Mouse (Mus musculus): ENCODE measurements around the gene Olfr822. TPM values are rescaled to one million over a fixed set of nuclear protein-coding genes. Genes with fewer than 3 reads are reported as not detected.
"Not testable (repeated sequence)": the region's sequence is repeated elsewhere in the genome, so short reads cannot be mapped to it uniquely, and the experiment has no call there.

Gene Olfr822
- not detected in 2 replicates for polyA plus RNA-seq (2014; fragmentation: Nextera tagmentation; extraction: Ambion mirVana)

DNA sequence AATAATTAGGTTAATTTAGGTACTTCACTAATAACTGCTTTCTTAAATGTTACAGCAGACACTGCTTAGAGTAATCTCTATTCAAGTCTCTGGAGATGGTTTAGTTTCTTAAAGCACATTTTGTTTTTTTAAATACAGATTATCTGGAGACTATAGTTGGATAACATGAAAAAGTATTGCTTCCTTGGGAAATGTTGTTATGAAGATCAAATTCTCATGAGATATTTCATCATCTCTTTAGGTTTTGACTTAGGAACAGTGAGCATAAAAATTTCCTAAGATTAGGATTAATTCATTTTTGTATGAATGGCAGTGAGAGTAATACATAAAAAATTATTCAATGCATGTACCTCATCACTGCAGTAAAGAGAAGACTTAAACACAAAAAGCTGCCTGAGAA lies at the start of gene Olfr822:
Olfr822 (plus strand) TSS at position 301 of the 400 bp plus-strand sequence.
- Histone ChIP-seq H3K9me3 (ENCODE audit: control insufficient read depth, low read length) (no peaks in the 10 kb centered on the region), H3K4me2 (ENCODE audit: low read length) (no peak within 1 kb of the TSS), H3K4me1 (ENCODE audit: control insufficient read depth, insufficient read depth, low read length) (no peaks in the 10 kb centered on the region), H3K36me3 (ENCODE audit: control insufficient read depth, insufficient read depth, low read length) (no peaks in the 10 kb centered on the region), H3K27ac (replicated peaks; ENCODE audit: low read depth, low read length) (no peak within 1 kb of the TSS), H3K27me3 (ENCODE audit: control insufficient read depth, insufficient read depth, low read length) (no peaks in the 10 kb centered on the region), H3K4me3 (replicated peaks; ENCODE audit: low read depth, low read length) (no peak within 1 kb of the TSS), H3K9ac (replicated peaks; ENCODE audit: low read length) (no peak within 1 kb of the TSS)
- ATAC-seq (ENCODE audit: low FRiP score, low TSS enrichment) (no peak), DNase-seq (no peak)

DNA sequence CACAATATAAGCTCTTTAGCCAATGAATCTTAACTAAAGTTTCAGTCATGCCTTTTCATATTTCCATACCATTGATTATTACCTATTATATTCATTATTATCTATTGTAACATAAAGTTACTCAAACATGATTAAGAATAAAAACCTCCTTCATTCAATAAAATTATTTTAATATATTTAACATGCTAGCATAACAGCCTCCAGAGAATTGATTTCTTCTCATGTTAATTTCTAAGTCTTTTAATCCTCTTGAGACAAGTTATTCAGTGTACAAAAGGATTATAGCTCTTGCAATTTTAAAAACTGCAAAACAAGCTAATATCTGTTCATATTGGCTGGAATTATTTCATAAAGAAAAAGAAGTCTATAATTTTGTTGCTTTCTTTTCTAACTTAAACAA lies 41.0 kb upstream of the Olfr822 start, which contains the start of gene Olfr821:
Olfr821 (plus strand) TSS at position 301 of the 400 bp plus-strand sequence.
- Histone ChIP-seq H3K4me1 (ENCODE audit: control insufficient read depth, insufficient read depth, low read length) (no peaks in the 10 kb centered on the region), H3K9ac (replicated peaks; ENCODE audit: low read length) (no peak within 1 kb of the TSS), H3K27ac (replicated peaks; ENCODE audit: low read depth, low read length) (no peak within 1 kb of the TSS), H3K9me3 (ENCODE audit: control insufficient read depth, low read length) (no peaks in the 10 kb centered on the region), H3K4me2 (ENCODE audit: low read length) (no peak within 1 kb of the TSS), H3K4me3 (replicated peaks; ENCODE audit: low read depth, low read length) (no peak within 1 kb of the TSS), H3K36me3 (ENCODE audit: control insufficient read depth, insufficient read depth, low read length) (no peaks in the 10 kb centered on the region), H3K27me3 (ENCODE audit: control insufficient read depth, insufficient read depth, low read length) (no peaks in the 10 kb centered on the region)
- ATAC-seq (ENCODE audit: low FRiP score, low TSS enrichment) (no peak), DNase-seq (no peak)

DNA sequence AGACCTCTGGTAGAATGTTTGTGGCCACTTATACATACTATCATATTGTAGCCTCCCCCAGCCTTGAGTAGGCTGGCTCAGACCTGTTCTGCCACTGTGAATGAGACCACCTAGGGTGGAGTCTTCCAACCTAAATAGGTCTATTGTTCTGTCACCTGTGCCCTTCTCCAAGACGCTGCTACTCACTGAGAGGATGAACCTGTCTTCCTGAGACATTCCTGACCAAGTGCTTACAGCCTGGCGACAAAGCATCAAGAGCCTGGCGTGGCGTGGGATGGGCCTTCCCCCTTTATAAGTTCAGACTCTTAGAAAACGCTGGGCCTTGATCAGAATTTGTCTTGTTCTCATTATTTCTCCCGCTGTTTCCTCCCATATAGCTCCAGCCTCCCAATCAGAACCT lies 33.9 kb upstream of the Olfr822 start:
- no peak for DNase-seq
- Histone ChIP-seq H3K9me3 (ENCODE audit: control insufficient read depth, low read length) (no peaks in the 10 kb centered on the region), H3K4me2 (ENCODE audit: low read length) (no peak overlapping the region), H3K4me3 (replicated peaks; ENCODE audit: low read depth, low read length) (no peak overlapping the region), H3K27ac (replicated peaks; ENCODE audit: low read depth, low read length) (no peak overlapping the region), H3K9ac (replicated peaks; ENCODE audit: low read length) (no peak overlapping the region), H3K27me3 (ENCODE audit: control insufficient read depth, insufficient read depth, low read length) (no peaks in the 10 kb centered on the region), H3K36me3 (ENCODE audit: control insufficient read depth, insufficient read depth, low read length) (no peaks in the 10 kb centered on the region), H3K4me1 (ENCODE audit: control insufficient read depth, insufficient read depth, low read length) (no peaks in the 10 kb centered on the region)
- WGBS = 67% methylated on average over 6 of the region's 6 CpGs
- ATAC-seq (ENCODE audit: low FRiP score, low TSS enrichment) = no peak

DNA sequence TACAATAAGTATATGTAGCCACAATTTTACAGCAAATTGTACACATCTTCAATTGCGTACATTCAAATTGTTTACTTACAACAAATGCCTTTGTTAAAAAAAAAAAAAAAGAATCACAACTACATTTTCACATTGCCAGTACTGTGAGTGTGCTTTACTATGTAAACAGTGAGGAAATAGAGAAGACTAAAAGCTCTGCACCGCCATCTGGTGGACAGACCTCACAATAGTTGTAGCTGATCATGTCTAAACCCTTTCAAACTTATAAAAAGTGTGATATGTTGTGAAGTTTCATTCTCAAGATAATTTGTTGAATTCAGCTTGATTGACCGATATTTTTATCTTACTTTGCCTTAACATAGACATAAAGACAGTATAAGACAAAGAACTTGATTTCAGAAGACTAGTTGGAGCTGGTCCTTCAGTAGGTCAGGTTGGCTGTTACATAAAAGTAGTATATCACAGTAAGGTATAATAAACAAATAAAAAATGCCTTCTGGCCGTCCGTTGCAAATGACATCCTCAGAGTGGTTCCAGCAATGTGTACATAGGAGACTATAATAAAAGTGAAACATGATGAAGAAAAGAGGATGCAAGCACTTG lies 21.9 kb downstream of the Olfr822 start:
- Histone ChIP-seq H3K4me1 (ENCODE audit: control insufficient read depth, insufficient read depth, low read length) (no peaks in the 10 kb centered on the region), H3K36me3 (ENCODE audit: control insufficient read depth, insufficient read depth, low read length) (no peaks in the 10 kb centered on the region), H3K27ac (replicated peaks; ENCODE audit: low read depth, low read length) (no peak overlapping the region), H3K4me3 (replicated peaks; ENCODE audit: low read depth, low read length) (no peak overlapping the region), H3K4me2 (ENCODE audit: low read length) (no peak overlapping the region), H3K9me3 (ENCODE audit: control insufficient read depth, low read length) (no peaks in the 10 kb centered on the region), H3K27me3 (ENCODE audit: control insufficient read depth, insufficient read depth, low read length) (no peaks in the 10 kb centered on the region), H3K9ac (replicated peaks; ENCODE audit: low read length) (no peak overlapping the region)
- DNase-seq (peak; percentile 87), ATAC-seq (ENCODE audit: low FRiP score, low TSS enrichment) (peak; percentile 66; the same call in 1 of the 2 replicates)
- 24% methylated on average over 5 of the region's 5 CpGs for WGBS

DNA sequence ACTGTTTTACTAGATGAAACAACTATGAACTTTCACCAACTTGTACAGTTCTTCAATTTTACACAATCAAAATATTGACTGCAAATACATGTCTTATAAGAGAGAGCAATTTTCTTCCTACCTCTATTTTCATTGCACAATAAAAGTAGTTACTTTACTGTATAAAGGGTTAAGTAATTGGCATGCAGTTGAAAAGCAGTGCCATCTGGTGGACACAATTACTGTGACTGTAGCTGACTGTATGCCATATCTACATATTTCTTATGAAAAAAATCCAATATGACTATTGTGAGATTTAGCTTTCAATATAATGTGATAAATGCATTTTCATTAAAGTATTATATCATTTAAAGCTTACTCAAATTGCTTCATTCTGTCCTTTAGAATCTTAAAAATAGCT lies 25.1 kb downstream of the Olfr822 start:
- ATAC-seq (ENCODE audit: low FRiP score, low TSS enrichment) = no peak
- Histone ChIP-seq H3K36me3 (ENCODE audit: control insufficient read depth, insufficient read depth, low read length) (no peaks in the 10 kb centered on the region), H3K9me3 (ENCODE audit: control insufficient read depth, low read length) (no peaks in the 10 kb centered on the region)

DNA sequence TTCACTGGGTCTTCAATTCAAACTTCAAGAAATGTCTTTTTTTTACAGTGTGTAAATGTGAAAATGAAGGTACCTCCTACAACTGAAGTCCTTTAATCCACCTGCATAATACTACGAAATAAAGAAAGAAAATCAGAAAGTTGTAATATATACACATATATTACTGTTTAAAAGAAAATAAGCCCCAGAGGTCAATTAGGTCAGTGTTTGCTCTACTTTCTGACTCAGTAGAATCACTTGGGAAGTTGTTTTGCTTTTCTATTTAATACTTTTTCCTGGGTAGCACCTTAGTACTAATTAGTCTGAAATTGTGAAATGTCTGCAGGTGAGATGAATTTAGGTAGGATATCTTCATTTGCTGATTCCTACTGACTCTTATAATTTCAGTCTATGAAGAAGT lies 44.3 kb downstream of the Olfr822 start, which contains the start of gene Olfr823:
Olfr823 (minus strand) TSS at position 101 of the 400 bp plus-strand sequence.
- not testable (repeated sequence) for DNase-seq; ATAC-seq (ENCODE audit: low FRiP score, low TSS enrichment); H3K27me3 ChIP-seq (ENCODE audit: control insufficient read depth, insufficient read depth, low read length); H3K4me3 ChIP-seq (replicated peaks; ENCODE audit: low read depth, low read length); H3K4me2 ChIP-seq (ENCODE audit: low read length); H3K9me3 ChIP-seq (ENCODE audit: control insufficient read depth, low read length); H3K27ac ChIP-seq (replicated peaks; ENCODE audit: low read depth, low read length); H3K9ac ChIP-seq (replicated peaks; ENCODE audit: low read length); H3K36me3 ChIP-seq (ENCODE audit: control insufficient read depth, insufficient read depth, low read length); H3K4me1 ChIP-seq (ENCODE audit: control insufficient read depth, insufficient read depth, low read length)
- WGBS = 86% methylated on average over 1 of the region's 1 CpGs

More for the DNA sequence above, 25.1 kb downstream of the Olfr822 start:
- Histone ChIP-seq H3K4me3 (replicated peaks; ENCODE audit: low read depth, low read length) (no peak overlapping the region), H3K27me3 (ENCODE audit: control insufficient read depth, insufficient read depth, low read length) (no peaks in the 10 kb centered on the region), H3K4me1 (ENCODE audit: control insufficient read depth, insufficient read depth, low read length) (no peaks in the 10 kb centered on the region), H3K9ac (replicated peaks; ENCODE audit: low read length) (no peak overlapping the region), H3K4me2 (ENCODE audit: low read length) (no peak overlapping the region), H3K27ac (replicated peaks; ENCODE audit: low read depth, low read length) (no peak overlapping the region)
- peak; percentile 52 for DNase-seq

DNA sequence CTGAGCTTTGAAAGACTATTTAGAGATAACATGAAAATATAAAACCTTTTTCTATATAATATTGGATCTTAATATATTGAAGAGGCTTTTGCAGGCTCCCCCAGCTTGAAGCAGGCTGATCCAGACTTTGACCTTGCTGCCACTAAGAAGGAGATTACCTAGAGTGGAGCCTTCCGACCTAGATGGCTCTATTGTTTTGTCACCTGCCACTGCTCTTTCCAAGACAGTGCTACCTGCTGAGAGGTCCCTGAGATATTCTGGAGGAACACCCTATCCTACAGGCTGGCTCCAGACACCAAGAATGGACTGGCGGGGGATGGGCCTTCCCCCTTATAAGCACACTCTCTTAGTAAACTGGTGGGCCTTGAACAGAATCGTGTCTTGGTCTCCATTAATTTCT lies 45.0 kb downstream of the Olfr822 start:
- H3K9ac ChIP-seq (replicated peaks; ENCODE audit: low read length); H3K9me3 ChIP-seq (ENCODE audit: control insufficient read depth, low read length); H3K36me3 ChIP-seq (ENCODE audit: control insufficient read depth, insufficient read depth, low read length); H3K27me3 ChIP-seq (ENCODE audit: control insufficient read depth, insufficient read depth, low read length); H3K27ac ChIP-seq (replicated peaks; ENCODE audit: low read depth, low read length); DNase-seq; H3K4me1 ChIP-seq (ENCODE audit: control insufficient read depth, insufficient read depth, low read length); ATAC-seq (ENCODE audit: low FRiP score, low TSS enrichment); H3K4me2 ChIP-seq (ENCODE audit: low read length); H3K4me3 ChIP-seq (replicated peaks; ENCODE audit: low read depth, low read length): not testable (repeated sequence)
- 55% methylated on average over 3 of the region's 3 CpGs for WGBS

Other genes with a start within 250 kb of the Olfr822 start
- not detected in 2 replicates for gene Olfr812, start 225.1 kb upstream of the Olfr822 start, polyA plus RNA-seq (2014; fragmentation: Nextera tagmentation; extraction: Ambion mirVana)
- gene Olfr813, start 215.8 kb upstream of the Olfr822 start, polyA plus RNA-seq (2014; fragmentation: Nextera tagmentation; extraction: Ambion mirVana) = not detected in 2 replicates
- not detected in 2 replicates for gene Olfr814, start 191.4 kb upstream of the Olfr822 start, polyA plus RNA-seq (2014; fragmentation: Nextera tagmentation; extraction: Ambion mirVana)
- not detected in 2 replicates for gene Olfr815, start 165.3 kb upstream of the Olfr822 start, polyA plus RNA-seq (2014; fragmentation: Nextera tagmentation; extraction: Ambion mirVana)
- gene Olfr816, start 155.6 kb upstream of the Olfr822 start, polyA plus RNA-seq (2014; fragmentation: Nextera tagmentation; extraction: Ambion mirVana) = not detected in 2 replicates
- not detected in 2 replicates for gene Olfr818, start 122.1 kb upstream of the Olfr822 start, polyA plus RNA-seq (2014; fragmentation: Nextera tagmentation; extraction: Ambion mirVana)
- not detected in 2 replicates for gene Olfr819, start 103.9 kb upstream of the Olfr822 start, polyA plus RNA-seq (2014; fragmentation: Nextera tagmentation; extraction: Ambion mirVana)
- not detected in 2 replicates for gene Olfr247, start 95.1 kb upstream of the Olfr822 start, polyA plus RNA-seq (2014; fragmentation: Nextera tagmentation; extraction: Ambion mirVana)
- gene Gm10310, start 86.1 kb upstream of the Olfr822 start, polyA plus RNA-seq (2014; fragmentation: Nextera tagmentation; extraction: Ambion mirVana) = not detected in 2 replicates
- not detected in 2 replicates for gene Olfr820, start 58.6 kb upstream of the Olfr822 start, polyA plus RNA-seq (2014; fragmentation: Nextera tagmentation; extraction: Ambion mirVana)
- not detected in 2 replicates for gene Olfr821, start 40.9 kb upstream of the Olfr822 start, polyA plus RNA-seq (2014; fragmentation: Nextera tagmentation; extraction: Ambion mirVana)
- gene Olfr823, start 44.2 kb downstream of the Olfr822 start, polyA plus RNA-seq (2014; fragmentation: Nextera tagmentation; extraction: Ambion mirVana) = not detected in 2 replicates
- gene Olfr824, start 58.8 kb downstream of the Olfr822 start, polyA plus RNA-seq (2014; fragmentation: Nextera tagmentation; extraction: Ambion mirVana) = not detected in 2 replicates
- not detected in 2 replicates for gene Olfr825, start 95.6 kb downstream of the Olfr822 start, polyA plus RNA-seq (2014; fragmentation: Nextera tagmentation; extraction: Ambion mirVana)
- not detected in 2 replicates for gene Olfr826, start 113.0 kb downstream of the Olfr822 start, polyA plus RNA-seq (2014; fragmentation: Nextera tagmentation; extraction: Ambion mirVana)
- not detected in 2 replicates for gene Olfr827, start 143.2 kb downstream of the Olfr822 start, polyA plus RNA-seq (2014; fragmentation: Nextera tagmentation; extraction: Ambion mirVana)
- gene Neurod4, start 209.0 kb downstream of the Olfr822 start, polyA plus RNA-seq (2014; fragmentation: Nextera tagmentation; extraction: Ambion mirVana) = 2.6 and 6.9 TPM in 2 replicates